In genomic region chr1:166308851-166309715, GRCm38 (mm10) we compare ENCODE assay signal across 8 mouse cellular contexts. TPM values are rescaled to one million over a fixed set of nuclear protein-coding genes. Genes with fewer than 3 reads are reported as not detected.
A peak's percentile ranks its signal among the peaks of the same experiment; 100 is the strongest.
DNase-seq lines count a peak whose midpoint lies in the region; ATAC-seq and TF ChIP-seq lines count a peak whose summit lies in the region.

No protein-coding gene starts in this region.

- no peak for TF ChIP-seq EP300 in stomach, postnatal 0 days (optimal IDR thresholded peaks at IDR 0.05)

- no peak overlapping the region for H3K9ac ChIP-seq in stomach, postnatal 0 days (ENCODE audit: low read length)

- H3K4me1 ChIP-seq in stomach, postnatal 0 days (replicated peaks; ENCODE audit: control insufficient read depth, insufficient read depth) = no peaks in the 10 kb centered on the region

- peaks cover 4% of the 10 kb centered on the region; the same call in 1 of the 2 replicates for H3K27me3 ChIP-seq in stomach, postnatal 0 days (ENCODE audit: control insufficient read depth, insufficient read depth, low read length)

- H3K4me2 ChIP-seq in stomach, postnatal 0 days (replicated peaks; ENCODE audit: low read depth) = peak overlapping the region; percentile 77

- no peaks in the 10 kb centered on the region for H3K9me3 ChIP-seq in stomach, postnatal 0 days (ENCODE audit: control insufficient read depth, low read length)

- TF ChIP-seq CTCF in stomach, postnatal 0 days (IDR thresholded peaks at IDR 0.05; ENCODE audit: low read depth) = no peak

- no peak overlapping the region for H3K27ac ChIP-seq in stomach, postnatal 0 days (replicated peaks)

- no peaks in the 10 kb centered on the region for H3K36me3 ChIP-seq in stomach, postnatal 0 days (ENCODE audit: control insufficient read depth, insufficient read depth, low read length)

- peak; percentile 6 for DNase-seq in kidney, adult 18-20 months
- DNase-seq in kidney, adult 9 months = no peak
- DNase-seq in cerebellum, adult 9-11 months = peak; percentile 5
- DNase-seq in gastrocnemius, postnatal 4 days (ENCODE audit: low spot score in 2 of 2) = peak; percentile 27 to 28
- peak; percentile 25 for DNase-seq in kidney, postnatal 14 days
- peak; percentile 33 for DNase-seq in stomach, postnatal 0 days (ENCODE audit: low spot score)

- ATAC-seq in megakaryocyte progenitor cell, adult 5-6 weeks (replicated peaks; ENCODE audit: poor library complexity) = peak; percentile 38
- ATAC-seq in stomach, postnatal 0 days (ENCODE audit: low FRiP score, low TSS enrichment) = peak; percentile 54
- ATAC-seq in CD4-positive, CD25-positive, alpha-beta regulatory T cell, adult 4 months = no peak

- peak overlapping the region; percentile 44 for H3K4me3 ChIP-seq in stomach, postnatal 0 days (ENCODE audit: low read depth, low read length)

- WGBS in stomach, postnatal 0 days = under 1% methylated on average over 94 of the region's 94 CpGs

RNA-seq across cellular contexts. Expression of gene Ildr2, which starts 55.1 kb away (rescaled TPM):
- total RNA-seq in gastrocnemius, postnatal 4 days (2021) = 1 to 10 TPM; 5.1 to 5.8 TPM
- not detected in 2 replicates for total RNA-seq in megakaryocyte progenitor cell, adult 5-6 weeks (2015)
- not detected in 2 replicates for total RNA-seq in megakaryocyte progenitor cell, adult 5-6 weeks (2017)
- 0.50 and 0.64 TPM in 2 replicates for polyA plus RNA-seq in stomach, postnatal 0 days (2015; fragmentation: Nextera tagmentation; extraction: Ambion mirVana)
- polyA plus RNA-seq in CD4-positive, CD25-positive, alpha-beta regulatory T cell, adult 4 months (2017; shearing (Covaris generic)) = not detected

Comparison
In these comparisons a context has a peak if more than half of its experiments do, and no peak if none do; other contexts are left out.
1. RNA of gene Ildr2, which starts 55.1 kb away (total RNA-seq): 5.1 to 5.8 TPM in gastrocnemius, postnatal 4 days; not detected in megakaryocyte progenitor cell, adult 5-6 weeks; every median in the first group is over 4 times any median in the second.